Mouse (Mus musculus) embryonic fibroblast, embryonic 13.5 days (primary cell): Measurements from ENCODE around the gene Ehhadh. TPM values are rescaled to one million over a fixed set of nuclear protein-coding genes. Genes with fewer than 3 reads are reported as not detected.
"Not testable (repeated sequence)": the region's sequence is repeated elsewhere in the genome, so short reads cannot be mapped to it uniquely, and the experiment has no call there.

Experiments
- H3K27ac ChIP-seq: 2 replicates; pipeline ENCODE4 v1.5.1; 2012; ENCODE audit warnings: low read length, control low read depth, inconsistent platforms; ENCODE audit not compliant: insufficient read depth
- H3K4me1 ChIP-seq: 2 replicates; pipeline ENCODE4 v1.6.1; 2011; ENCODE audit warnings: low read length; ENCODE audit not compliant: control insufficient read depth, insufficient read depth
- H3K4me3 ChIP-seq: 2 replicates; pipeline ENCODE4 v1.5.1; 2011; ENCODE audit warnings: mild to moderate bottlenecking, control low read depth, low read length; ENCODE audit not compliant: insufficient read depth
- CTCF ChIP-seq: IDR thresholded peaks from 2 replicates; pipeline ENCODE4 v1.5.1; 2011; ENCODE audit warnings: mild to moderate bottlenecking, control low read depth, low read length, moderate library complexity, borderline replicate concordance; ENCODE audit not compliant: insufficient read depth
- POLR2A ChIP-seq: IDR thresholded peaks from 2 replicates; pipeline ENCODE4 v1.6.1; 2011; ENCODE audit warnings: low read depth, mild to moderate bottlenecking, control low read depth, low read length, moderate library complexity
- polyA plus RNA-seq: library from polyadenylated mRNA; stranded (reverse); fragments of >200 nt; gene quantifications from 2 replicates; pipeline ENCODE4 v1.2.4, GENCODE M21; 2011; ENCODE audit warnings: low read depth; ENCODE audit not compliant: missing spikeins, insufficient read length

Gene Ehhadh
- polyA plus RNA-seq, 1 experiment, result 3.4 TPM

- TF ChIP-seq POLR2A (no peak), CTCF (no peak)
- Histone ChIP-seq H3K4me1 (no peaks in the 10 kb centered on the region), H3K4me3 (peak overlapping the region; percentile 88), H3K27ac (no peak overlapping the region)
These were observed 7.1 kb upstream of the Ehhadh start for GRCm38 (mm10) chr16:21794697-21795045.

GRCm38 (mm10) chr16:21793875-21794696 is 6.5 kb upstream of the Ehhadh start, which contains the start of gene Map3k13:
Gene Map3k13, plus strand, starts transcription at chr16:21794346.
- Histone ChIP-seq H3K4me1 (no peaks in the 10 kb centered on the region), H3K4me3 (peak within 1 kb of the TSS; percentile 88), H3K27ac (peak within 1 kb of the TSS; percentile 47; the same call in 1 of the 2 replicates)
- TF ChIP-seq POLR2A (peak; percentile 92), CTCF (no peak)

GRCm38 (mm10) chr16:21793080-21793810 is 5.6 kb upstream of the Ehhadh start:
- H3K4me3 ChIP-seq, result peak overlapping the region; percentile 88
- not testable (repeated sequence) for H3K27ac ChIP-seq, H3K4me1 ChIP-seq

- no peak overlapping the region for H3K27ac ChIP-seq
- no peaks in the 10 kb centered on the region for H3K4me1 ChIP-seq
- no peak for TF ChIP-seq POLR2A
- no peak for TF ChIP-seq CTCF
- no peak overlapping the region for H3K4me3 ChIP-seq
These were observed 4.2 kb upstream of the Ehhadh start for GRCm38 (mm10) chr16:21791779-21792178.

GRCm38 (mm10) chr16:21790469-21790868 is 2.9 kb upstream of the Ehhadh start:
- no peaks in the 10 kb centered on the region for H3K4me1 ChIP-seq
- no peak overlapping the region for H3K27ac ChIP-seq
- TF ChIP-seq POLR2A (no peak), CTCF (no peak)
- no peak overlapping the region for H3K4me3 ChIP-seq

- H3K4me1 ChIP-seq, result no peaks in the 10 kb centered on the region
- TF ChIP-seq CTCF (no peak), POLR2A (no peak)
- H3K4me3 ChIP-seq, result no peak overlapping the region
- no peak overlapping the region for H3K27ac ChIP-seq
These were observed 1.6 kb upstream of the Ehhadh start for GRCm38 (mm10) chr16:21789180-21789579.

- no peak overlapping the region for H3K4me3 ChIP-seq
- TF ChIP-seq POLR2A (no peak), CTCF (no peak)
- no peaks in the 10 kb centered on the region for H3K4me1 ChIP-seq
- no peak overlapping the region for H3K27ac ChIP-seq
These were observed 974 bp upstream of the Ehhadh start for GRCm38 (mm10) chr16:21788581-21788980.

GRCm38 (mm10) chr16:21786317-21786716 is 1.3 kb downstream of the Ehhadh start:
- Histone ChIP-seq H3K27ac (no peak overlapping the region), H3K4me3 (no peak overlapping the region), H3K4me1 (no peaks in the 10 kb centered on the region)
- no peak for TF ChIP-seq CTCF

GRCm38 (mm10) chr16:21785000-21785399 is 2.6 kb downstream of the Ehhadh start:
- no peaks in the 10 kb centered on the region for H3K4me1 ChIP-seq
- H3K4me3 ChIP-seq, result no peak overlapping the region
- no peak overlapping the region for H3K27ac ChIP-seq
- TF ChIP-seq POLR2A (no peak), CTCF (no peak)

GRCm38 (mm10) chr16:21782807-21783206 is 4.8 kb downstream of the Ehhadh start:
- no peak for TF ChIP-seq CTCF
- no peak for TF ChIP-seq POLR2A
- no peaks in the 10 kb centered on the region for H3K4me1 ChIP-seq
- H3K4me3 ChIP-seq, result no peak overlapping the region
- no peak overlapping the region for H3K27ac ChIP-seq

- H3K27ac ChIP-seq, result no peak overlapping the region
- H3K4me3 ChIP-seq, result no peak overlapping the region
- no peaks in the 10 kb centered on the region for H3K4me1 ChIP-seq
- TF ChIP-seq CTCF, result no peak
- no peak for TF ChIP-seq POLR2A
These were observed 5.7 kb downstream of the Ehhadh start for GRCm38 (mm10) chr16:21781895-21782294.
